Mouse (Mus musculus) CH12.LX (cell line): ENCODE results near the gene Col4a2. TPM values are rescaled to one million over a fixed set of nuclear protein-coding genes. Genes with fewer than 3 reads are reported as not detected.
A peak's percentile ranks its signal among the peaks of the same experiment; 100 is the strongest.

ENCODE experiments used
- DNase-seq: peaks from one replicate; pipeline ENCODE4 v3.0.0-alpha.2; 2013; ENCODE audit errors: extremely low read depth
- H3K27ac ChIP-seq: 2 replicates; pipeline ENCODE4 v1.5.1; 2012; ENCODE audit warnings: low read depth, mild to moderate bottlenecking, control low read depth, moderate library complexity; ENCODE audit not compliant: insufficient read depth
- H3K27me3 ChIP-seq: replicated peaks from 2 replicates; pipeline ENCODE3; 2012; ENCODE audit warnings: inconsistent platforms
- H3K36me3 ChIP-seq, 2 experiments: replicated peaks in 1 of 2; 2 replicates each; pipeline versions ENCODE3 to v1.6.1; 2012; ENCODE audit warnings: inconsistent platforms in 1 of 2, low read length in 1 of 2, mild to moderate bottlenecking in 1 of 2, mixed read lengths in 1 of 2, moderate library complexity in 1 of 2; ENCODE audit not compliant: control insufficient read depth in 1 of 2, insufficient read depth in 1 of 2
- H3K4me1 ChIP-seq, 2 experiments: 2 replicates each; pipeline ENCODE4 v1.6.1; 2012; ENCODE audit warnings: inconsistent platforms in 1 of 2, moderate library complexity in 1 of 2; ENCODE audit not compliant: insufficient read depth in 2 of 2, control insufficient read depth in 1 of 2
- H3K4me2 ChIP-seq: 2 replicates; pipeline ENCODE4 v1.6.1; 2012; ENCODE audit warnings: low read depth, mild to moderate bottlenecking, control low read depth; ENCODE audit not compliant: poor library complexity, insufficient read depth, severe bottlenecking
- H3K4me3 ChIP-seq, 3 experiments: fragments of 150-350 bp in 1 of 3; sonication (generic) in 1 of 3; replicated peaks in 1 of 3; 2 replicates each; pipeline versions ENCODE3 to v1.5.1; 2011 to 2012; ENCODE audit warnings: low read depth in 2 of 3, low read length in 2 of 3, mild to moderate bottlenecking in 2 of 3, moderate library complexity in 2 of 3, control low read depth in 1 of 3, improper control_type of control experiment in 1 of 3, inconsistent platforms in 1 of 3, mixed read lengths in 1 of 3; ENCODE audit not compliant: poor library complexity in 1 of 3
- H3K79me2 ChIP-seq: replicated peaks from 2 replicates; pipeline ENCODE4 v1.6.1; 2012; ENCODE audit warnings: mild to moderate bottlenecking, moderate library complexity; ENCODE audit not compliant: control insufficient read depth, poor library complexity, insufficient read depth, severe bottlenecking; ENCODE audit errors: extremely low read depth
- H3K9ac ChIP-seq: 2 replicates; pipeline ENCODE4 v1.6.1; 2012; ENCODE audit warnings: low read depth, mild to moderate bottlenecking, control low read depth, moderate library complexity; ENCODE audit not compliant: insufficient read depth
- H3K9me3 ChIP-seq: replicated peaks from 2 replicates; pipeline ENCODE3; 2012; ENCODE audit warnings: low read length, inconsistent platforms, mixed read lengths
- CHD2 ChIP-seq: IDR thresholded peaks from 2 replicates; pipeline ENCODE4 v1.6.1; 2011; ENCODE audit warnings: low read length, improper control_type of control experiment
- CTCF ChIP-seq, 2 experiments: IDR thresholded peaks in 1 of 2; conservative IDR thresholded peaks in 1 of 2; 2 replicates each; pipeline ENCODE4 v1.5.1; 2011 to 2012; ENCODE audit warnings: low read depth in 2 of 2, low read length in 2 of 2, improper control_type of control experiment in 1 of 2, inconsistent platforms in 1 of 2, mild to moderate bottlenecking in 1 of 2, moderate library complexity in 1 of 2
- E2F4 ChIP-seq: IDR thresholded peaks from 2 replicates; pipeline ENCODE4 v1.6.1; 2011; ENCODE audit warnings: low read depth, low read length, improper control_type of control experiment; ENCODE audit not compliant: insufficient replicate concordance
- EP300 ChIP-seq: IDR thresholded peaks from 2 replicates; pipeline ENCODE4 v1.6.1; 2011; ENCODE audit warnings: low read length, improper control_type of control experiment
- HCFC1 ChIP-seq: IDR thresholded peaks from 2 replicates; pipeline ENCODE4 v1.6.1; 2012; ENCODE audit warnings: low read depth, mild to moderate bottlenecking, inconsistent platforms, low read length, improper control_type of control experiment
- IRF4 ChIP-seq: IDR thresholded peaks from 2 replicates; pipeline ENCODE4 v1.6.1; 2014; ENCODE audit warnings: low read depth, mild to moderate bottlenecking, inconsistent platforms, low read length, improper control_type of control experiment
- JUND ChIP-seq: conservative IDR thresholded peaks from 2 replicates; pipeline ENCODE4 v1.6.1; 2011; ENCODE audit warnings: low read depth, low read length, improper control_type of control experiment
- KAT2A ChIP-seq: IDR thresholded peaks from 2 replicates; pipeline ENCODE4 v1.6.1; 2012; ENCODE audit warnings: low read length, improper control_type of control experiment, inconsistent platforms; ENCODE audit not compliant: insufficient replicate concordance
- MAFK ChIP-seq: IDR thresholded peaks from 2 replicates; pipeline ENCODE4 v1.6.1; 2011; ENCODE audit warnings: low read length, improper control_type of control experiment; ENCODE audit not compliant: insufficient replicate concordance
- MAX ChIP-seq: IDR thresholded peaks from 2 replicates; pipeline ENCODE4 v1.6.1; 2011; ENCODE audit warnings: low read length, improper control_type of control experiment
- MAZ ChIP-seq: IDR thresholded peaks from 2 replicates; pipeline ENCODE4 v1.6.1; 2012; ENCODE audit warnings: low read depth, mild to moderate bottlenecking, inconsistent platforms, low read length, improper control_type of control experiment, moderate library complexity
- MXI1 ChIP-seq: IDR thresholded peaks from 2 replicates; pipeline ENCODE4 v1.6.1; 2011; ENCODE audit warnings: mild to moderate bottlenecking, low read depth, low read length, improper control_type of control experiment
- MYC ChIP-seq: IDR thresholded peaks from 2 replicates; pipeline ENCODE4 v1.6.1; 2011; ENCODE audit warnings: low read depth, mild to moderate bottlenecking, improper control_type of control experiment, low read length
- NELFE ChIP-seq: IDR thresholded peaks from 2 replicates; pipeline ENCODE4 v1.6.1; 2011; ENCODE audit warnings: low read depth, low read length, improper control_type of control experiment
- RAD21 ChIP-seq: IDR thresholded peaks from 2 replicates; pipeline ENCODE4 v1.6.1; 2011; ENCODE audit warnings: low read depth, mild to moderate bottlenecking, low read length, improper control_type of control experiment, moderate library complexity
- RCOR1 ChIP-seq: conservative IDR thresholded peaks from 2 replicates; pipeline ENCODE4 v1.6.1; 2012; ENCODE audit warnings: low read depth, mild to moderate bottlenecking, inconsistent platforms, low read length, improper control_type of control experiment
- SIN3A ChIP-seq: IDR thresholded peaks from 2 replicates; pipeline ENCODE4 v1.6.1; 2012; ENCODE audit warnings: low read length, improper control_type of control experiment, inconsistent platforms
- SMC3 ChIP-seq: IDR thresholded peaks from 2 replicates; pipeline ENCODE4 v1.6.1; 2011; ENCODE audit warnings: low read depth, low read length, improper control_type of control experiment
- TBP ChIP-seq: conservative IDR thresholded peaks from 2 replicates; pipeline ENCODE4 v1.6.1; 2011; ENCODE audit warnings: low read depth, low read length, improper control_type of control experiment
- TCF12 ChIP-seq: IDR thresholded peaks from 2 replicates; pipeline ENCODE4 v1.6.1; 2014; ENCODE audit warnings: low read depth, mild to moderate bottlenecking, inconsistent platforms, low read length, improper control_type of control experiment
- UBTF ChIP-seq: IDR thresholded peaks from 2 replicates; pipeline ENCODE4 v1.6.1; 2012; ENCODE audit warnings: low read depth, mild to moderate bottlenecking, inconsistent platforms, low read length, improper control_type of control experiment, moderate library complexity
- USF1 ChIP-seq: IDR thresholded peaks from 2 replicates; pipeline ENCODE4 v1.6.1; 2014; ENCODE audit warnings: low read depth, mild to moderate bottlenecking, inconsistent platforms, low read length, improper control_type of control experiment
- ZC3H11A ChIP-seq: IDR thresholded peaks from 2 replicates; pipeline ENCODE4 v1.6.1; 2012; ENCODE audit warnings: low read depth, mild to moderate bottlenecking, inconsistent platforms, low read length, improper control_type of control experiment
- ZKSCAN1 ChIP-seq: IDR thresholded peaks from 2 replicates; pipeline ENCODE4 v1.6.1; 2012; ENCODE audit warnings: low read depth, inconsistent platforms, low read length, improper control_type of control experiment, borderline replicate concordance
- ZNF384 ChIP-seq: IDR thresholded peaks from 2 replicates; pipeline ENCODE4 v1.6.1; 2012; ENCODE audit warnings: low read depth, low read length, improper control_type of control experiment, inconsistent platforms
- dilution Hi-C: fragments of 300-500 bp; cut with MboI; formaldehyde crosslinking; loops from 2 replicates; pipeline ENCODE4 v1.14.3; 2020; ENCODE audit warnings: low sequenced_read_pairs; ENCODE audit not compliant: extremely low pct_unique_long_range_greater_than_20kb, extremely low pct_ligation_motif_present
- in situ Hi-C: fragments of 300-500 bp; cut with MboI; formaldehyde crosslinking; loops from 3 replicates; pipeline ENCODE4 v1.14.3; 2019; ENCODE audit warnings: low sequenced_read_pairs, low pct_ligation_motif_present, low pct_unique_long_range_greater_than_20kb, mixed read lengths
- polyA plus RNA-seq: library from polyadenylated mRNA; unstranded; fragments of >175 nt; gene quantifications from 2 replicates; pipeline ENCODE4 v1.2.1, GENCODE M21; 2012; ENCODE audit warnings: low read depth; ENCODE audit not compliant: insufficient read length
- total RNA-seq, 2 experiments: library from RNA; depleted of rRNA; stranded (reverse); fragments of 300-350 nt in 1 of 2; fragments of >200 nt in 1 of 2; gene quantifications; 2 replicates each; pipeline ENCODE4 v1.2.3; 2012 to 2014

Col4a2 gene
- total and polyA plus RNA-seq, 3 experiments, result 0.04 to 0.07 TPM; not detected in 1

DNA sequence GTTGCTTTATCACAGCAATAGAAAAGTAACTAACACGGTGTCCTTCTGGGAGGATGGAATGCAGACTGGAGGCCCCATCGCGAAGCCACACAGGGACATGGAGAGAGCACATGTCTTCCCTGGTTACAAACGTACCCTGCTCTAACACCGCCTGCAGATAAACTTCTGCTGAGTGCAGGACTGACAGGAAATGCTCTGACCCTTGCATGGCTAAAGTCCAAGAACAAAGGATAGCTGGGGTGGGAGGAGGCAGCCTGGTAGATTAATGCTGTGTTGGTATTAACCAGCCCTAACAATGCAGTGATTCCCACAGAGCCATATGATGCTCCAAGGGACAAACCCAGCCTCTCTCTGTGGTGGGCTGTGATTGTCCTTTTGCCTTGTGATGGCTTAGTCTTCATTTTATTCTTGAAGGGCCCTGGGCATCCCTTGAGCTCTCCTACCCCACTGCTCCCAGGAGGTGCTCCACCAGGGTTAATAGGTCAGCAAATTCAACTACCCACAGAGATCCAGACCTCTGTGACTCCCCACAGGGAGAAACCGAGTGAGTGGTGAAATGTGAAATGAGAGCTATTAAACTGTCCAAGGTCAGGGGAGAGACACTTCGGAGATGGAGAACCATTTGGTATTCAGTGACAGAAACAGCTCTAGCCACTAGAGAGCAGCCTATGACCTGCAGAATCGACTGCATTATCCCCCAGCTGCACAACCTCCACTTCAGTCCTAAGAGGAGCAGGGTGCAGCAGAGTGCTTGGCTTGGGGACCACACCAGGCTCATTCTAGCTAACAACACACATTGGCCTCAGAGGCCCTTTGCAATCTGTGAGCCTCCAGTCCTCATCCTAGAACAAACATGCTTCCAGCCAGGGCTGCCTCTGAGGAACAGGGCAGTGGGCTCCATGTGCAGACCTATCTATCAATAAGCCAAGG lies 137.8 kb downstream of the Col4a2 start:
- H3K27ac ChIP-seq, result no peak overlapping the region
- dilution Hi-C loops (no loop called here), in situ Hi-C loops (loop anchor here (5.0 to 10.0 kb wide), 2 partner anchors 37 to 164 kb away; no protein-coding TSS in a partner anchor)
- H3K4me2 ChIP-seq, result no peak overlapping the region
- H3K9me3 ChIP-seq, result no peaks in the 10 kb centered on the region
- H3K4me1 ChIP-seq, result peaks cover 32 to 38% of the 10 kb centered on the region in 2 experiments
- no peaks in the 10 kb centered on the region for H3K27me3 ChIP-seq
- H3K79me2 ChIP-seq, result no peaks in the 10 kb centered on the region
- H3K9ac ChIP-seq, result no peak overlapping the region
- DNase-seq, result peak; percentile 68
- H3K36me3 ChIP-seq, result peaks cover 7 to 15% of the 10 kb centered on the region in 2 experiments
- TF ChIP-seq E2F4, result 0 out of 2 replicates have a peak, but pooled peaks have one; percentile 49
- peak; percentile 36; the same call in 1 of the 2 replicates for TF ChIP-seq NELFE
- 0 out of 2 replicates have a peak, but pooled peaks have one; percentile 33 for TF ChIP-seq TCF12
- TF ChIP-seq IRF4, result 0 out of 2 replicates have a peak, but pooled peaks have one; percentile 25
- peak; percentile 99 for TF ChIP-seq RAD21
- no peak for TF ChIP-seq MAFK
- TF ChIP-seq MYC, result 0 out of 2 replicates have a peak, but pooled peaks have one; percentile 53
- no peak for TF ChIP-seq MAX
- peak; percentile 98 for TF ChIP-seq SMC3
- TF ChIP-seq CTCF (conservative IDR thresholded peaks at IDR 0.05 in 1 of 2, IDR thresholded peaks at IDR 0.05 in 1 of 2; ENCODE audit: low read depth in 2 of 2, low read length in 2 of 2), result peak in 1 of 2 experiments; percentile 97; a peak in 2 of 4 replicates
- peak; percentile 91 for TF ChIP-seq ZC3H11A
- TF ChIP-seq HCFC1, result no peak
- TF ChIP-seq USF1, result no peak
- TF ChIP-seq, all 38 proteins: peak for 9
- H3K4me3 ChIP-seq, result no peak overlapping the region

DNA sequence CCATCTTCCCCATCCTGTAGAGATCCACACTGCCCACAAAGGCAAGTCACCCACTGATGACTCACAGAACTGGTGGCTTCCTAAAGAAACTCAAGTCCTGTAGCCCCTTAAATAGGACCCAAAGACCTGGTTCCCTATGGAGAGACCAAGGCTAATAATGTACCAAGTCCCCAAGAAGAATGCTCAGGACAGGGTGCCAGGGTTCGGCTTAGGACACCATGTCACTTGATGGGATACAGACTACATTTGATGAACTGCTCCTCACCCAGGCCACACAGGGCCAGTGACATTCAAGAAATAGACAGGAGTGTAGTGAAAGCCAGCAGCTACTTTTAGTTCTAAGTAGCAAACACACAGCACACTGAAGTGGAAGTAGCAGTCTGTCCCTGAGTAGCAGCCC lies 139.5 kb downstream of the Col4a2 start:
- Histone ChIP-seq H3K4me1 (peaks cover 44% of the 10 kb centered on the region in 2 experiments), H3K79me2 (no peaks in the 10 kb centered on the region; the same call in 1 of the 2 replicates), H3K27ac (peak overlapping the region; percentile 89), H3K4me2 (peak overlapping the region; percentile 46), H3K36me3 (peaks cover 7 to 21% of the 10 kb centered on the region in 2 experiments), H3K9ac (no peak overlapping the region), H3K27me3 (no peaks in the 10 kb centered on the region), H3K4me3 (peak overlapping the region in 1 of 3 experiments; percentile 14), H3K9me3 (no peaks in the 10 kb centered on the region)
- no peak for DNase-seq
- TF ChIP-seq RAD21, result no peak
- no peak for TF ChIP-seq RCOR1
- TF ChIP-seq EP300, result no peak
- TF ChIP-seq SIN3A, result no peak
- no peak for TF ChIP-seq KAT2A
- no peak for TF ChIP-seq MAZ
- no peak for TF ChIP-seq UBTF
- TF ChIP-seq CHD2, result no peak
- TF ChIP-seq MAX, result no peak
- TF ChIP-seq IRF4, result no peak
- no peak for TF ChIP-seq JUND
- TF ChIP-seq ZC3H11A, result no peak
- TF ChIP-seq MYC, result no peak
- TF ChIP-seq MXI1, result no peak
- no peak for TF ChIP-seq NELFE
- TF ChIP-seq ZKSCAN1, result no peak
- TF ChIP-seq TBP, result no peak
- no peak for TF ChIP-seq CTCF (conservative IDR thresholded peaks at IDR 0.05 in 1 of 2, IDR thresholded peaks at IDR 0.05 in 1 of 2; ENCODE audit: low read depth in 2 of 2, low read length in 2 of 2)
- no peak for TF ChIP-seq ZNF384
- in situ Hi-C loops (loop anchor here (5.0 to 10.0 kb wide), 2 partner anchors 35 to 163 kb away; no protein-coding TSS in a partner anchor), dilution Hi-C loops (no loop called here)
